Mouse (Mus musculus): Measurements from ENCODE around the gene Ncoa1.

GRCm38 (mm10) chr12:4403206-4403605, 73.8 kb downstream of the Ncoa1 start:
- TF ChIP-seq TAL1 (conservative IDR thresholded peaks at IDR 0.05; ENCODE audit: low read depth, low read length) = no peak
- no peak for TF ChIP-seq GATA1 (IDR thresholded peaks at IDR 0.05; ENCODE audit: borderline replicate concordance, low read length)
- TF ChIP-seq CTCF (IDR thresholded peaks at IDR 0.05; ENCODE audit: low read depth, low read length) = no peak
- TF ChIP-seq POLR2AphosphoS5 (IDR thresholded peaks at IDR 0.05; ENCODE audit: insufficient replicate concordance, low read depth, low read length) = no peak

Data from G1E (cell line).